Mouse (Mus musculus): Measurements from ENCODE around the gene Ttc21b.

- TF ChIP-seq POLR2A (IDR thresholded peaks at IDR 0.05; ENCODE audit: low read depth, low read length) (no peak), CTCF (conservative IDR thresholded peaks at IDR 0.05; ENCODE audit: insufficient read depth, insufficient read length, low read depth, low read length) (no peak)
Observed at GRCm38 (mm10) chr2:66165025-66165424, 91.4 kb downstream of the Ttc21b start.
